Mouse (Mus musculus) thymus, postnatal 0 days (tissue): ENCODE measurements around the gene Galt. TPM values are rescaled to one million over a fixed set of nuclear protein-coding genes. Genes with fewer than 3 reads are reported as not detected.

Experiments
- DNase-seq: peaks from one replicate; pipeline ENCODE4 v3.0.0-alpha.2; 2015; ENCODE audit warnings: low spot score
- polyA plus RNA-seq: library from polyadenylated mRNA; unstranded; fragments of >200 nt; fragmentation: Nextera tagmentation; extraction: Ambion mirVana; gene quantifications from 2 replicates; pipeline ENCODE4 v1.2.1, GENCODE M21; 2015

Gene Galt
- polyA plus RNA-seq, result 48.2 and 49.3 TPM in 2 replicates

DNA sequence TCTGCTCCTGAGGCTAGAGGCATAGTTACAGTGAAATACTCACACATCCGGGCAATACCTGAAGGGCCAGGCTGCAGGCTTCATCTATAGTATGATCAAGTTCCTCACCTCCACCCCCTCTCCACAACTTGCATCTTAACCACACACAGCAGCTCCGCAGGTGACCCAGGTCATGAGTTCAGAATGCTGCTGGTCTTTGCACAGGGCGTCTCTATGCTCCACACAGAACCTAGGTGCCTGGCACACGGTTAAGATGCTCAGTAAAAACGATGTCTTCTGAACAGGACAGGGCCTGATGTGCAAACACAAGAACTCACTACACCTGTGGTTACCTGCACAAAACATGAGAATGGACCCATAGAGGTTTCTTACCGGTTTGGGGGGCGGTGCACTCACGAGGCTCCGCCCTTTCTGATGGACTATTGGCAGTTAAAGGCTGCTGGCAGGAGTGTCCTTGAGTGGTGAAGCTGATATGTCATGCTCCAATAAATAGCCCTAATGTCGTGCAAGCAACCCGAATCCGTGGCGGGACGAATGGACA lies at the start of gene Galt:
Galt (plus strand) TSS at position 432 of the 541 bp plus-strand sequence.
- no peak for DNase-seq

GRCm38 (mm10) chr4:41705922-41706754 lies 48.9 kb upstream of the Galt start:
- DNase-seq, result no peak

- DNase-seq, result peak; percentile 77
These were observed 48.0 kb upstream of the Galt start for GRCm38 (mm10) chr4:41707011-41707535.

GRCm38 (mm10) chr4:41708192-41708745 lies 46.8 kb upstream of the Galt start:
- DNase-seq, result peak; percentile 62

- no peak for DNase-seq
These were observed 44.8 kb upstream of the Galt start for GRCm38 (mm10) chr4:41710229-41710628.

GRCm38 (mm10) chr4:41711705-41712375 lies 43.2 kb upstream of the Galt start:
- DNase-seq, result no peak

DNA sequence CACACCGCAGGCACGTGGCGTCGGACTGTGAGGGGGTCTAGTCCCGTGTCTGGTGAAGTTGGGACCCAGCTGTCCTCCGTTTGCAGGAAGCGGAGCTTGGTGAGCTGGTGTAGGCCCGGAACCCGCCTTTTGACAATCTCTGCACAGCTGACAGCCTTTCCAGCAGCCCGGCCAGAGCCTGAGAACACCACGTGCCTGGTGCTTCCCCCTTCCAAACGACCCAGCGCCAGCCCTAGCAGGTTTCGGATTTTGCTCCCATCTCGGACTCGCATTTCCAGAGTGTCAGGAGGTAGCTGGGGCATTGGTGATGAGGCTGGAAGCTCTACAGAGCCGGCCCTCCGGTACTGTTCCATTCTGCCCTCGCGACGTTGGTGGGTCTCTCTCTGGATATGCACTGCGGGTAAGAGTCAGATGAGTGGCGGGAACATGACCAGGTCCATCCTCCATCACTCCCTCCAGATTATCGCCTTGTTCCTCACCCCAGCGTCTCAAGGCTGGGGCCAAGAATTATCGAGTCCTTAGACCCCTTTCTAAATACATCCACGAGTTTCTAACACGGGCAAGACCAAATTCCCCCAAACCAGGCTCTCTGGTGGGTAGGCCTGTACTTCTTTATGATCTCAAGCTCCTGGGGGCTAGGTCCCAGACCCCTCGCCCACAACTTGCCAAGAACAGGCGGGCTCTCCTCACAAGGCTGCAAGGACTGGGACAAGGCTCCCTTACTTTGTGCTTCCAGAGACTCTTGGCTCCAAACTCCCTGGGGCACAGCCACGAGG lies 42.4 kb upstream of the Galt start:
- no peak for DNase-seq

DNA sequence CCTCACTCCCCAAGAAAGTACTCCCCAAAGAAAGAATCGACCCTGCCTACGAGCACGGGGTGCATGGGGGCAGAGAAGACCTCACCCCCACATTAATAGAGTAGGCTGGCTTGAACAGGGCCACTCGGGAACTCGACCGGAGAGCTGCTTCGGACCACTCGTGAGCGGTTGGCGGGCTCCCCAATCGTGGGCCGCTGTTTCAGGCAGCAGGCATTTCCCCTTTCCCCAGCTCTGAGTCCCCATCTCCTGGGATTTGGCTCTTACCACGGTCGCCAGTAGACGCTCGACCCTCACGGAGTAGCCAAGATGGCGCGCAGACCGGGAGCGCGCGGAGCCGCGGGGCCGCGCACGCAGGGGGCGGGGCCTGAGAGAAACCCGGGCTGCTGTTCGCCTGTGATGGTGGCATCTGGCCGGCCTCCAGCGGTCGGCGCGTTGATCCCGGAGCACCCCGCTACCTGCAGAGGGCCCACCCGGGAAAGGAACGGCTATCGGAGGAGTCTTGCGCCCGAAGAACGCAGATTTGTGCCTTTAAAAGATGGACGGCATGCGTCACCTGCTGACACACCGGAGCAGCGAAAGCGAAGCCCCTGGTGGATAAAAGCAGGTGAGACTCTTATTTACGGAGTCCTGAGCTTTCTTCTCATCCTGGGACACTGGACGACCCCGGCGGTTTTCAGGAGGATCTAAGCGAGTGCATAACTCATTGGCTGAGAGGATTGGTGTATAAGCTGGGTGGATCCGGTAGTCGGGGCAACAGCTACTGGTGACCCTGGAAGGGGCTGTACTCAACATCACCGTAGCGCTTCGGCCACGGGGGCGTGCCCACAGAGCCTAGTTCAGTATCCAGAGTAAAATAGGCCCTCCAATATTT lies 41.6 kb upstream of the Galt start, which contains the start of gene Rpp25l:
Rpp25l (minus strand) TSS at position 338 of the 871 bp plus-strand sequence.
- DNase-seq, result peak; percentile 79

GRCm38 (mm10) chr4:41714276-41714675 lies 40.8 kb upstream of the Galt start:
- peak; percentile 60 for DNase-seq

DNA sequence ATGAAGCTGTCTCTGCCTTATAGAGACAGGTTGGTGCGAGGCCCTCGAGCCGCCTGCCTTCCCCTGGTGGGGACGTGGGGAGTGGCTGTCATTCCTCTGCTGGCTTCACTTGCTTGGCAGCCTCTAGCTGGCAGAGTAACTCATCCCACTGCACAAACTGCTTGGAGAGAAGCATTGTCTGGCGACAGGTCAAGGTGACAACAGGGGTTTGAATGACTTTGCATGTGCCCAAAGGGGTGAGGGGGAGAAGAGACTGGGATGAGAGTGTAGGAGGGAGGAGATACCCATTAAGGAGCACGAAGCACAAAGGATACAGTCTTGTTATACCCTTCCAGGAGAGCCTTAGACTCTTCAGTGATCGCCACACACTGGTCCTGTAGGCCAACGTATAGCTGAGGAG lies 39.9 kb upstream of the Galt start:
- DNase-seq, result no peak

- DNase-seq, result peak; percentile 36
These were observed 39.4 kb upstream of the Galt start for GRCm38 (mm10) chr4:41715596-41715995.

DNA sequence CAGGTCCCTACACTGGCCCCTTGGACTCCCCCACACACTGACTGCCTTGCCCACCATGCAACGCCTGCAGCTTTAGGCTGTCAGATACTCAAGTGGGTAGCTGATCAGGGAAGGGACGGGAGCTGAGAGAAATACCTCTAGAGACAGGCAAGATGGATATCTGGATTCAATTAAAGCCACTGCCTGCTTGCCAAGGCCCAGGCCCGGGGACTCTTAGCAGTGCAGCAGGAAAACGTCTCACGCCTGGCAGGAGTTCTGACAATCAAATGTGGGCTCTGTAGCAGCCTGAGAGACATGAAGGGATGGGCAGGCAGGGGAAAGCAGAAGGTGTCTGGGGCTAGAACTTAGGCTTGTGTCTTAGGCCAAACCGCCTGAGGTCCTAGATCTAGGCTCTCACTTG lies 38.2 kb upstream of the Galt start:
- no peak for DNase-seq

GRCm38 (mm10) chr4:41722918-41723351 lies 32.1 kb upstream of the Galt start, which contains the start of gene Dctn3:
Dctn3 (minus strand) TSS chr4:41723170.
- DNase-seq, result peak; percentile 92

DNA sequence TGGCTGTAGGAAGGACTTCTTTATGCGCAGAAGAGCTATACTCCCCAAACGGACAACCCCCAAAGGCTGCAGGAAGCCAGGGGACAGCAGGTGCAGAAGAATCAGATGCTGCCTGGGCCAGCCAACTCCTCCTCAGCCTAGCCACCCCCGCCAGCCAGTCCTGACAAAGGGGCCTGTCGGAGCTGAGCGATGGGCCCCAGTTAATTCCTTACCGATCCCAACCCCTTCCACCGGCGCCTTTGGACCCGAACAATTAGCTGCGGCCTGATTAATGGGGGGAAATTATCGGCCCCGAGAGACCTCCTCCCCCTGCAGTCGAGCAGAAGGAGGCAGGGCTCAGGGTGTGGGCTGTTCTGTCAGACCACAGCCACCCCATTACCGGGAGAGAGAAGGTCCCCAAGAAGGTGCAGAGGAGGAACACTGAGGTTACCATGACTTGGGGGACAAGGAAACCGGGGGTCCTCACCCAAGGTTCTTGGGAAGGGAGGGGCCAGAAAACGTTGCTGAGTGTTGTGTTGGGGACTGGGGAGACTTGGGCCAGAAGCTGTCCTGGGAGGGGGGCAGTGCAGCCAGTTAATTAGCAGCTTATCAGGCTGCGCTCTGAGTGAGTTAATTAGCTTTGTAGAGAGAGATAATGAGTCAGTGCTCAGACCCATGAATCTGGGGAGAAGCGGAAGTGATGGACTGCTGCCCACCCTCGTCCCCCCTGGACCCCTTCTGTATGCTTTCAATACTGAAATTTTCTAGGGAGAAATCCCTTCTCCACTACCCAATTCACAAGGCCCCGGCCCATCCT lies 28.0 kb upstream of the Galt start:
- no peak for DNase-seq

- peak; percentile 50 for DNase-seq
These were observed 23.8 kb upstream of the Galt start, which contains the start of gene Arid3c for GRCm38 (mm10) chr4:41731052-41731765. Arid3c (minus strand) TSS chr4:41731142.

- peak; percentile 85 for DNase-seq
These were observed 17.3 kb upstream of the Galt start for GRCm38 (mm10) chr4:41737602-41738255.

GRCm38 (mm10) chr4:41738256-41738603 lies 16.8 kb upstream of the Galt start:
- DNase-seq, result no peak

GRCm38 (mm10) chr4:41739260-41739659 lies 15.8 kb upstream of the Galt start:
- DNase-seq, result no peak
